Mouse (Mus musculus) neural tube, embryonic 14.5 days (tissue): ENCODE results near the gene Mphosph9. TPM values are rescaled to one million over a fixed set of nuclear protein-coding genes. Genes with fewer than 3 reads are reported as not detected.
"Not testable (repeated sequence)": the region's sequence is repeated elsewhere in the genome, so short reads cannot be mapped to it uniquely, and the experiment has no call there.

Experiments used
- ATAC-seq: fragments of 200-750 bp; cut with Nextera tagmentation; 2 replicates; pipeline ENCODE4 v1.8.0; 2017; ENCODE audit warnings: low read depth, mild to moderate bottlenecking, moderate TSS enrichment, moderate library complexity
- H3K27ac ChIP-seq: fragments of 300-500 bp; sonication (generic); 2 replicates; pipeline ENCODE4 v1.5.1; 2014; ENCODE audit warnings: low read depth, mild to moderate bottlenecking, control low read depth, low read length, moderate library complexity, mixed read lengths
- H3K27me3 ChIP-seq: fragments of 300-500 bp; sonication (generic); 2 replicates; pipeline ENCODE4 v1.6.1; 2014; ENCODE audit warnings: low read length; ENCODE audit not compliant: control insufficient read depth, insufficient read depth
- H3K36me3 ChIP-seq: fragments of 300-500 bp; sonication (generic); 2 replicates; pipeline ENCODE4 v1.6.1; 2014; ENCODE audit warnings: low read length, mixed read lengths; ENCODE audit not compliant: control insufficient read depth, insufficient read depth
- H3K4me1 ChIP-seq: fragments of 300-500 bp; sonication (generic); 2 replicates; pipeline ENCODE4 v1.6.1; 2014; ENCODE audit warnings: low read length; ENCODE audit not compliant: control insufficient read depth, insufficient read depth
- H3K4me2 ChIP-seq: fragments of 300-500 bp; sonication (generic); 2 replicates; pipeline ENCODE4 v1.6.1; 2014; ENCODE audit warnings: mild to moderate bottlenecking, low read depth, low read length, control low read depth
- H3K4me3 ChIP-seq: fragments of 300-500 bp; sonication (generic); 2 replicates; pipeline ENCODE4 v1.5.1; 2014; ENCODE audit warnings: low read depth, low read length, control low read depth, mixed read lengths
- H3K9ac ChIP-seq: fragments of 300-500 bp; sonication (generic); replicated peaks from 2 replicates; pipeline ENCODE4 v1.6.1; 2014; ENCODE audit warnings: low read depth, mild to moderate bottlenecking, control low read depth, low read length, mixed read lengths
- H3K9me3 ChIP-seq: fragments of 300-500 bp; sonication (generic); 2 replicates; pipeline ENCODE4 v1.6.1; 2016; ENCODE audit warnings: low read length; ENCODE audit not compliant: control insufficient read depth
- WGBS: fragments of 180-500 bp; shearing (Covaris S2); extraction: QIAGEN DNeasy Blood & Tissue Kit; methylation state at CpG from one replicate; pipeline ENCODE4 v1.1.7; 2014; 5-methylcytosine and 5-hydroxymethylcytosine counted together
- polyA plus RNA-seq: library from polyadenylated mRNA; unstranded; fragments of >200 nt; fragmentation: Nextera tagmentation; extraction: Ambion mirVana; gene quantifications from 2 replicates; pipeline ENCODE4 v1.2.1, GENCODE M21; 2014

The Mphosph9 gene
- 15.8 and 18.8 TPM in 2 replicates for polyA plus RNA-seq

DNA sequence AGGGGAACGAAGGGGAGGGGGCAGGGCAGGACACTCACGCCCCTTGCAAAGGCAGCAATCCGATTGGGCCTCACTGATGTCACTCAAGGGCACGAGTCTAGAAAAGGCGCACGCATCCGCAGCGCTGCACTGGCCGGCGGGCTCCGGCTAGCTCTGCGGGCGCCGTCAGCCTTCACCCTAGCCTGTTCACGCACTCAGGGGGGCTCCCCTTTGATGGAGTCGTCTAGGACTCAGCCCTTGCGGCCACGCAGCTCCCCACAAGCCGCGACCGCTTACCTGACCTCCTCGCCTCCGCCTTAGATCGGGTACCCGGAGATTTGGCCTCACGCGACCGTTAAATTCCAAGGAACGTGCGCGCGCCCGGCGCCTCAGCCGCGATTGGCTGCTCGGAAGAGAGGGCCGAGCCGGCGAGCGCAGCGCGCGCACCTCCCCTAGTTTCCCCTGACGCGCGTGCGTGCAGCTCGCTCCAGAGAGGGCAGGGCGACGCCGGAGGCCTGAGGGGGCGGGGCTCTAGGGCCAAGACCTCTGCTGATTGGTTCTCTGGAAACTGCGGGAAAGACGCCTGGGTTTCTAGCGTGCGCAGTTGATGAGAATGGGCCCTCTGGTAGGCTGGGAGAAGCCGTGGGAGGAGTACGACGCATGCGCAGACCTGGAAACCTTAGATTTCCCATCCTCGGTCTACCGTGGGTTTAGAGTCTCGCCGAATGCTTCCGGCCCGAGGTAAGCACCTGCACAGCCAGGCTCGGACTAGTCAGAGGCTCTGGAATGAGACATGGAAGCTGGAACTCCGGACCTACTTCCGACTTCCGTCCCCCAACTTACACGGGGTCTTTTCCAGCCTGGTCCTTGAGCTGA lies at the start of gene Mphosph9, which contains the start of gene 2810006K23Rik:
TSS of gene Mphosph9 (minus strand) at position 463 of the 855 bp plus-strand sequence.
TSS of gene 2810006K23Rik (plus strand) at position 580 of the 855 bp plus-strand sequence.
- Histone ChIP-seq H3K27ac (peak within 1 kb of the TSS; percentile 95), H3K4me1 (peaks cover 11% of the 10 kb centered on the region), H3K27me3 (no peaks in the 10 kb centered on the region), H3K9me3 (no peaks in the 10 kb centered on the region), H3K4me2 (peak within 1 kb of the TSS; percentile 89), H3K9ac (peak within 1 kb of the TSS; percentile 64), H3K36me3 (peaks cover 3% of the 10 kb centered on the region), H3K4me3 (peak within 1 kb of the TSS; percentile 55)
- under 1% methylated on average over 71 of the region's 72 CpGs for WGBS
- ATAC-seq: peak; percentile 98

DNA sequence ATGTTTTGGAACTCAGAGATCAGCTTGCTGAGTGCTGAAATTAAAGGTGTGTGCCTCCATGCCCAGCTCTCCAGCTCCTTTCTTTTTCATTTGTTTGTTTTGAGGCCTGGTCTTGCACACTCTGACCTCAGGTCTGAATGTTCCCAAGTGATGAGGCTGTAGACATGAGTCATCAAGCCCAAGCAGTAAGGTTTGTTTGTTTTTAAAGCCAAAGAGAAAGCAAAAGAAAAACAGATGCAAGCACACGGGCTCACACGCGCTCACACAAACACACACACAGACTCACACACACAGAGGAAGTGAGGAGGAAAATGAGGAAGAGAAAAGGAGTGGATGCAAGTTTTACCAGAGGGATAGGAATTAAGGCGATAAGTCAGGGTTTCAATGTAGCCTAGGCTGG lies 49.4 kb upstream of the Mphosph9 start:
- Histone ChIP-seq H3K36me3 (peaks cover 80% of the 10 kb centered on the region), H3K27ac (no peak overlapping the region), H3K9ac (no peak overlapping the region), H3K9me3 (no peaks in the 10 kb centered on the region), H3K4me1 (no peaks in the 10 kb centered on the region), H3K27me3 (no peaks in the 10 kb centered on the region), H3K4me2 (no peak overlapping the region), H3K4me3 (no peak overlapping the region)
- ATAC-seq: no peak
- WGBS: 93% methylated on average over 4 of the region's 4 CpGs

DNA sequence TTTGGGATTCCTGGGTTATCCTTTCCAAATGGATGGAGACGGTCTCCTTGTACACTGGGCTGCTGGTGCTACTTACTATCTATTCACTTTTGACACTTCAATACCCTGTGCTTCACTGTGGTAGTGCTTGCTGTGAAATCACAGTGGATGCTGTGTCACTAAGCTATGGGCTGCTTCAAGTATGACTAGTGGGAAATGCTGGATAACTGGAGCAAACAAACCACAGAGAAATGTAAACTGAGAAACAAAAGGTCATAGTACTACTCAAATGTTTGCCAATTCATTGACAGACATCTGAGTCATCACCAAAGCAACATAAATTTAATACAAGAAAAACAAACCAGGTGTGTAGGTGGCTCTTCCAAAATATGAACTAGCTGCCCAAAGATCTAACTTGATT lies 48.6 kb upstream of the Mphosph9 start:
- ATAC-seq: no peak
- no peak overlapping the region for H3K9ac ChIP-seq
- no peak overlapping the region for H3K4me3 ChIP-seq
- no peak overlapping the region for H3K4me2 ChIP-seq
- no peak overlapping the region for H3K27ac ChIP-seq
- H3K36me3 ChIP-seq: peaks cover 78% of the 10 kb centered on the region
- H3K27me3 ChIP-seq: no peaks in the 10 kb centered on the region
- WGBS: 97% methylated on average over 1 of the region's 1 CpGs
- no peaks in the 10 kb centered on the region for H3K9me3 ChIP-seq
- no peaks in the 10 kb centered on the region for H3K4me1 ChIP-seq

DNA sequence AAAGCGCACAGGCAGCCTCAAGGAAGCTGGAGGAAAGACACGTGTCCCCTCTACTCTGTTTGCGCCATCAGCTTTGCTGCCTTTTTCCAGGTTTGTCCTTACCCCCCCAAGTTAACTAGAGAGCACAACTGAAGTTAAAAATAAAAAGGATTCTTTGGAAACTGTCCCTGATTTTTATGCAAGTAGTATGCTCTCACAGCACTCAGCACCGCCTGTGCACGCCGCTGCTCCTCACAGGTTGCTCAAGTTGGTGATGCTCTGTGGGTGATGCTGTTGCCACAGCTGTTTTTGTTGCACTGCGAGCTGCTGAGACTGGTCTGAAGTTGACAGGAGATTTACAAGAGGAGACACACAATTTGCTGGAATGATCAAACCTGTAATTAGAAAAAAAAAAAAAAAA lies 46.5 kb upstream of the Mphosph9 start:
- Histone ChIP-seq H3K27ac (no peak overlapping the region), H3K4me1 (no peaks in the 10 kb centered on the region), H3K4me2 (no peak overlapping the region), H3K9ac (no peak overlapping the region), H3K36me3 (peaks cover 71% of the 10 kb centered on the region), H3K4me3 (no peak overlapping the region), H3K9me3 (no peaks in the 10 kb centered on the region), H3K27me3 (no peaks in the 10 kb centered on the region)
- no peak for ATAC-seq
- 96% methylated on average over 7 of the region's 7 CpGs for WGBS

DNA sequence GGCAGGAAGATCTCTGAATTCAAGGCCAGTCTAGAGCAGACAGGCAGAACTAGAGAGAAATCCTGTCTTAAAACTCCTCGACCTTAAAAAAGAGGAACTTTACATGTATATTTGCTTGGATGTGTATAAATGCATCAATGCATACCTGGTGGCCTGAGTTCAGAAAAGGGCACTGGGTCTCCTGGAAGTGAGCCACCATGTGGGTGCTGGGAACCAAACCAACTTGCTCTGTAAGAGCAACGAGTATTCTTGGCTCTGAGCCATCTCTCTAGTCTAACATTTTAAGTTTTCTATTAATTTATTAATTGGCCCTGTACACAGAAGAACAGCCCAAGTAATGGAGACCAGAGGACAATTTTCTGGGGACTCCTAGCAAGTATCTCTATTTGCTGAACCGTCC lies 38.9 kb upstream of the Mphosph9 start:
- Histone ChIP-seq H3K4me2 (no peak overlapping the region), H3K4me1 (no peaks in the 10 kb centered on the region), H3K9ac (no peak overlapping the region), H3K36me3 (peaks cover 22% of the 10 kb centered on the region), H3K27ac (no peak overlapping the region), H3K4me3 (no peak overlapping the region), H3K27me3 (no peaks in the 10 kb centered on the region), H3K9me3 (no peaks in the 10 kb centered on the region)
- no peak for ATAC-seq
- 89% methylated on average over 3 of the region's 3 CpGs for WGBS

DNA sequence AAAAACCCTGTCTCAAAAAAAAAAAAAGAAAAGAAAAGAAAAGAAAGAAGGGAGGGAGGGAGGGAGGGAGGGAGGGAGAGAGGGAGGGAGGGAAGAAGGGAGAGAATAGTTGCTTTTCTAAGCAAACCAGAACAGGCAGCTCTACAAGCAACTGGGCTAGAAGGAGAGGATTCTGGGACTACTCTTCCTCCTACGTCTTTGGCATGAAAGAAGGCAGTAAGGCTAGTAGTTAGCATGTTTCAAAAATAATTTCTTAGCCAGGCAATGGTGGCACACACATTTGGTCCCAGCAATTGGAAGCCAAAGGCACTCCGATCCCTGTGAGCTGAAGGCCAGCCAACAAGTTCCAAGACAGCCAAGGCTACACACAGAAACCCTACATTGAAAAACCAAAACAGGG lies 38.0 kb upstream of the Mphosph9 start:
- H3K9me3 ChIP-seq: no peaks in the 10 kb centered on the region
- no peak overlapping the region for H3K4me2 ChIP-seq

DNA sequence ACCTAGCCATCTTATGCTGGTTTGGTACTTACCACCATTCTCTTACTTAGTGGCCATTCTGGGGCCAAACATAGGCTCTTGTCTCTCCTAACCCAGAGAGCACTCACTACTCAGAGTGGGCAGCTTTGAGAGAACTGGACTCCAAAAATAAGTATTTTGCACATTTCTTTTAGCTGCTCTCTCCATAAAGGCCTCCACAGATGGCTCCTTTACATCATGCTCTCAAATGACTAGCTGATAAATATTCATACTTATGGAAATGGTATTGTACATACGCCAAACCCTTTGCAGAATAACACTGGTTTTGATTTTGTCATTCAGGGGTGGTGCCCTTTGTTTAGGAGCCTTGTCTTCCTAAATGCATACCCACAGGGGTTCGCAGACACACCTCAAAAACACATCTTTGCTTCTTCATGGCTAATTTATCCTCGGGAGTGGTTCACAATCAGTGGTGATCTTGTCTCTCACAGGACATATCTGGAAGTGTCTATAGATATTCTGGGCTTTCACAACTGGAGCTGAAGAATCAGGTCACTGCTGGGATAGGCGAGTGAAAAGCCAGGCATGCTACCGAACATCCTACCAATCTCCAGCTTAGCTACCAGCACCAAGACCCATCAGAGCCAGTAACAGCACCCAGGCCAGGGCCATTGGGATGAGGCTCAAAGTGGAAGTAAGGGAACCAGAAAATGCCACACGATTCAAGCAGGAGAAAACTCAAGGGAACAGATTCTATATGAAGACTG lies 36.6 kb upstream of the Mphosph9 start:
- Histone ChIP-seq H3K4me2 (no peak overlapping the region), H3K4me3 (no peak overlapping the region), H3K9me3 (no peaks in the 10 kb centered on the region), H3K4me1 (no peaks in the 10 kb centered on the region), H3K36me3 (peaks cover 7% of the 10 kb centered on the region), H3K9ac (no peak overlapping the region), H3K27ac (no peak overlapping the region), H3K27me3 (no peaks in the 10 kb centered on the region)
- no peak for ATAC-seq
- WGBS: 88% methylated on average over 6 of the region's 6 CpGs

More for the DNA sequence above, 38.0 kb upstream of the Mphosph9 start:
- no peak for ATAC-seq
- no peaks in the 10 kb centered on the region for H3K27me3 ChIP-seq
- no peak overlapping the region for H3K27ac ChIP-seq
- H3K4me3 ChIP-seq: no peak overlapping the region
- no peaks in the 10 kb centered on the region for H3K4me1 ChIP-seq
- 93% methylated on average over 2 of the region's 2 CpGs for WGBS
- H3K36me3 ChIP-seq: peaks cover 18% of the 10 kb centered on the region
- no peak overlapping the region for H3K9ac ChIP-seq

DNA sequence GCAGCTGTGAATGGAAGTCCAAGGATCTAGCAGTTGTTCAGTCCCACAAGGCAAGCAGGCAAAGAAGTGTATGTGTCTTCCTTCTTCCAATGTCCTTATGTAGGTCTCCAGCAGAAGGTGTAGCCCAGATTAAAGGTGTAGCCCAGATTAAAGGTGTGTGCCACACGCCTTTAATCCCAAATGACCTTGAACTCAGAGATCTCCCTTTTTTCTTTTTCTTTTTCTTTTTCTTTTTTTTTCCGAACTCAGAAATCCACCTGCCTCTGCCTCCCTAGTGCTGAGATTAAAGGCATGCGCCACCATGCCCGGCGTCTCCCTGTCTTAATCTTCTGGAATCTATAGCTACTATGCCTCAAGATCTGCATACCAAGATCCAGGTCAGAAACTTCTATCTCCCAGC lies 35.2 kb upstream of the Mphosph9 start, which contains the start of gene Cdk2ap1:
TSS of gene Cdk2ap1 (minus strand) at position 101 of the 400 bp plus-strand sequence.
- not testable (repeated sequence) for H3K27ac ChIP-seq
- WGBS: 95% methylated on average over 5 of the region's 5 CpGs

DNA sequence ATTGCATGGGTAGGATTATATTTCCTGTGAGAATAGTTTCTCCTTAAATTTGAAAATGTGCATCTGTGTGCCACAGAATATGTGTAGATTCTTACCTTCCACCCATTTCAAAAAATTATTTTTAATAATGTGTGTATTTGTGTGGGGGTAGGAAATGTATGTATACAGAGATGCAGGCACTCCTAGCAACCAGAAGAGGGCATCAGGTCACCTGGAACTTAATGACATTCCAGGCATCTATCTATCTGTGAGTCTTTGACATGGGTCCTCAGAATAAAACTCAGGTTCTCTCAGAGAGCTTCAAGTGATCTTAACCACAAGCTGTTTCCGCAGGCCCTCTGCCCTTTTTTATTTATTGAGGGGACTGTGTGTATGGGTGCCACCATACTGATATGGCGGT lies 31.9 kb upstream of the Mphosph9 start:
- Histone ChIP-seq H3K9ac (no peak overlapping the region), H3K4me3 (no peak overlapping the region), H3K4me2 (no peak overlapping the region), H3K27ac (no peak overlapping the region), H3K27me3 (no peaks in the 10 kb centered on the region), H3K4me1 (no peaks in the 10 kb centered on the region), H3K36me3 (no peaks in the 10 kb centered on the region), H3K9me3 (no peaks in the 10 kb centered on the region)
- no peak for ATAC-seq
- 84% methylated on average over 2 of the region's 2 CpGs for WGBS

More for the DNA sequence above, 35.2 kb upstream of the Mphosph9 start, which contains the start of gene Cdk2ap1:
- ATAC-seq, H3K36me3 ChIP-seq, H3K4me2 ChIP-seq, H3K27me3 ChIP-seq, H3K4me3 ChIP-seq, H3K9me3 ChIP-seq, H3K4me1 ChIP-seq, H3K9ac ChIP-seq: not testable (repeated sequence)
